Mouse (Mus musculus) CH12.LX (cell line): ENCODE data around the gene Prkar1b. TPM values are rescaled to one million over a fixed set of nuclear protein-coding genes. Genes with fewer than 3 reads are reported as not detected.

ENCODE experiments used
- DNase-seq: peaks from one replicate; pipeline ENCODE4 v3.0.0-alpha.2; 2013; ENCODE audit errors: extremely low read depth
- H3K27ac ChIP-seq: 2 replicates; pipeline ENCODE4 v1.5.1; 2012; ENCODE audit warnings: low read depth, mild to moderate bottlenecking, control low read depth, moderate library complexity; ENCODE audit not compliant: insufficient read depth
- H3K27me3 ChIP-seq: replicated peaks from 2 replicates; pipeline ENCODE3; 2012; ENCODE audit warnings: inconsistent platforms
- H3K36me3 ChIP-seq, 2 experiments: replicated peaks in 1 of 2; 2 replicates each; pipeline versions ENCODE3 to v1.6.1; 2012; ENCODE audit warnings: inconsistent platforms in 1 of 2, low read length in 1 of 2, mild to moderate bottlenecking in 1 of 2, mixed read lengths in 1 of 2, moderate library complexity in 1 of 2; ENCODE audit not compliant: control insufficient read depth in 1 of 2, insufficient read depth in 1 of 2
- H3K4me1 ChIP-seq, 2 experiments: 2 replicates each; pipeline ENCODE4 v1.6.1; 2012; ENCODE audit warnings: inconsistent platforms in 1 of 2, moderate library complexity in 1 of 2; ENCODE audit not compliant: insufficient read depth in 2 of 2, control insufficient read depth in 1 of 2
- H3K4me2 ChIP-seq: 2 replicates; pipeline ENCODE4 v1.6.1; 2012; ENCODE audit warnings: low read depth, mild to moderate bottlenecking, control low read depth; ENCODE audit not compliant: poor library complexity, insufficient read depth, severe bottlenecking
- H3K4me3 ChIP-seq, 3 experiments: fragments of 150-350 bp in 1 of 3; sonication (generic) in 1 of 3; replicated peaks in 1 of 3; 2 replicates each; pipeline versions ENCODE3 to v1.5.1; 2011 to 2012; ENCODE audit warnings: low read depth in 2 of 3, low read length in 2 of 3, mild to moderate bottlenecking in 2 of 3, moderate library complexity in 2 of 3, control low read depth in 1 of 3, improper control_type of control experiment in 1 of 3, inconsistent platforms in 1 of 3, mixed read lengths in 1 of 3; ENCODE audit not compliant: poor library complexity in 1 of 3
- H3K79me2 ChIP-seq: replicated peaks from 2 replicates; pipeline ENCODE4 v1.6.1; 2012; ENCODE audit warnings: mild to moderate bottlenecking, moderate library complexity; ENCODE audit not compliant: control insufficient read depth, poor library complexity, insufficient read depth, severe bottlenecking; ENCODE audit errors: extremely low read depth
- H3K9ac ChIP-seq: 2 replicates; pipeline ENCODE4 v1.6.1; 2012; ENCODE audit warnings: low read depth, mild to moderate bottlenecking, control low read depth, moderate library complexity; ENCODE audit not compliant: insufficient read depth
- H3K9me3 ChIP-seq: replicated peaks from 2 replicates; pipeline ENCODE3; 2012; ENCODE audit warnings: low read length, inconsistent platforms, mixed read lengths
- BHLHE40 ChIP-seq: IDR thresholded peaks from 2 replicates; pipeline ENCODE4 v1.6.1; 2011; ENCODE audit warnings: mild to moderate bottlenecking, low read depth, low read length, improper control_type of control experiment
- CHD1 ChIP-seq: IDR thresholded peaks from 2 replicates; pipeline ENCODE4 v1.6.1; 2012; ENCODE audit warnings: low read depth, low read length, improper control_type of control experiment, inconsistent platforms
- CTCF ChIP-seq, 2 experiments: IDR thresholded peaks in 1 of 2; conservative IDR thresholded peaks in 1 of 2; 2 replicates each; pipeline ENCODE4 v1.5.1; 2011 to 2012; ENCODE audit warnings: low read depth in 2 of 2, low read length in 2 of 2, improper control_type of control experiment in 1 of 2, inconsistent platforms in 1 of 2, mild to moderate bottlenecking in 1 of 2, moderate library complexity in 1 of 2
- E2F4 ChIP-seq: IDR thresholded peaks from 2 replicates; pipeline ENCODE4 v1.6.1; 2011; ENCODE audit warnings: low read depth, low read length, improper control_type of control experiment; ENCODE audit not compliant: insufficient replicate concordance
- ELF1 ChIP-seq: IDR thresholded peaks from 2 replicates; pipeline ENCODE4 v1.6.1; 2014; ENCODE audit warnings: low read depth, mild to moderate bottlenecking, inconsistent platforms, low read length, improper control_type of control experiment
- EP300 ChIP-seq: IDR thresholded peaks from 2 replicates; pipeline ENCODE4 v1.6.1; 2011; ENCODE audit warnings: low read length, improper control_type of control experiment
- ETS1 ChIP-seq: conservative IDR thresholded peaks from 2 replicates; pipeline ENCODE4 v1.6.1; 2012; ENCODE audit warnings: low read depth, mild to moderate bottlenecking, inconsistent platforms, low read length, improper control_type of control experiment, moderate library complexity
- GABPA ChIP-seq: IDR thresholded peaks from 2 replicates; pipeline ENCODE4 v1.6.1; 2012; ENCODE audit warnings: low read depth, low read length, improper control_type of control experiment, inconsistent platforms; ENCODE audit not compliant: insufficient replicate concordance
- HCFC1 ChIP-seq: IDR thresholded peaks from 2 replicates; pipeline ENCODE4 v1.6.1; 2012; ENCODE audit warnings: low read depth, mild to moderate bottlenecking, inconsistent platforms, low read length, improper control_type of control experiment
- JUN ChIP-seq: IDR thresholded peaks from 2 replicates; pipeline ENCODE4 v1.6.1; 2011; ENCODE audit warnings: low read depth, mild to moderate bottlenecking, low read length, improper control_type of control experiment, moderate library complexity; ENCODE audit not compliant: insufficient read depth
- MAFK ChIP-seq: IDR thresholded peaks from 2 replicates; pipeline ENCODE4 v1.6.1; 2011; ENCODE audit warnings: low read length, improper control_type of control experiment; ENCODE audit not compliant: insufficient replicate concordance
- MAX ChIP-seq: IDR thresholded peaks from 2 replicates; pipeline ENCODE4 v1.6.1; 2011; ENCODE audit warnings: low read length, improper control_type of control experiment
- MAZ ChIP-seq: IDR thresholded peaks from 2 replicates; pipeline ENCODE4 v1.6.1; 2012; ENCODE audit warnings: low read depth, mild to moderate bottlenecking, inconsistent platforms, low read length, improper control_type of control experiment, moderate library complexity
- MXI1 ChIP-seq: IDR thresholded peaks from 2 replicates; pipeline ENCODE4 v1.6.1; 2011; ENCODE audit warnings: mild to moderate bottlenecking, low read depth, low read length, improper control_type of control experiment
- NELFE ChIP-seq: IDR thresholded peaks from 2 replicates; pipeline ENCODE4 v1.6.1; 2011; ENCODE audit warnings: low read depth, low read length, improper control_type of control experiment
- NRF1 ChIP-seq: IDR thresholded peaks from 2 replicates; pipeline ENCODE4 v1.6.1; 2014; ENCODE audit warnings: low read depth, mild to moderate bottlenecking, inconsistent platforms, low read length, improper control_type of control experiment, moderate library complexity
- PAX5 ChIP-seq: IDR thresholded peaks from 2 replicates; pipeline ENCODE4 v1.6.1; 2012; ENCODE audit warnings: low read length, inconsistent platforms, mixed read lengths
- RCOR1 ChIP-seq: conservative IDR thresholded peaks from 2 replicates; pipeline ENCODE4 v1.6.1; 2012; ENCODE audit warnings: low read depth, mild to moderate bottlenecking, inconsistent platforms, low read length, improper control_type of control experiment
- SIN3A ChIP-seq: IDR thresholded peaks from 2 replicates; pipeline ENCODE4 v1.6.1; 2012; ENCODE audit warnings: low read length, improper control_type of control experiment, inconsistent platforms
- TCF12 ChIP-seq: IDR thresholded peaks from 2 replicates; pipeline ENCODE4 v1.6.1; 2014; ENCODE audit warnings: low read depth, mild to moderate bottlenecking, inconsistent platforms, low read length, improper control_type of control experiment
- UBTF ChIP-seq: IDR thresholded peaks from 2 replicates; pipeline ENCODE4 v1.6.1; 2012; ENCODE audit warnings: low read depth, mild to moderate bottlenecking, inconsistent platforms, low read length, improper control_type of control experiment, moderate library complexity
- USF2 ChIP-seq: conservative IDR thresholded peaks from 2 replicates; pipeline ENCODE4 v1.6.1; 2011; ENCODE audit warnings: low read depth, low read length, improper control_type of control experiment
- ZC3H11A ChIP-seq: IDR thresholded peaks from 2 replicates; pipeline ENCODE4 v1.6.1; 2012; ENCODE audit warnings: low read depth, mild to moderate bottlenecking, inconsistent platforms, low read length, improper control_type of control experiment
- ZKSCAN1 ChIP-seq: IDR thresholded peaks from 2 replicates; pipeline ENCODE4 v1.6.1; 2012; ENCODE audit warnings: low read depth, inconsistent platforms, low read length, improper control_type of control experiment, borderline replicate concordance
- ZMIZ1 ChIP-seq: IDR thresholded peaks from 2 replicates; pipeline ENCODE4 v1.6.1; 2012; ENCODE audit warnings: low read depth, mild to moderate bottlenecking, inconsistent platforms, low read length, improper control_type of control experiment
- ZNF384 ChIP-seq: IDR thresholded peaks from 2 replicates; pipeline ENCODE4 v1.6.1; 2012; ENCODE audit warnings: low read depth, low read length, improper control_type of control experiment, inconsistent platforms
- dilution Hi-C: fragments of 300-500 bp; cut with MboI; formaldehyde crosslinking; loops from 2 replicates; pipeline ENCODE4 v1.14.3; 2020; ENCODE audit warnings: low sequenced_read_pairs; ENCODE audit not compliant: extremely low pct_unique_long_range_greater_than_20kb, extremely low pct_ligation_motif_present
- in situ Hi-C: fragments of 300-500 bp; cut with MboI; formaldehyde crosslinking; loops from 3 replicates; pipeline ENCODE4 v1.14.3; 2019; ENCODE audit warnings: low sequenced_read_pairs, low pct_ligation_motif_present, low pct_unique_long_range_greater_than_20kb, mixed read lengths
- polyA plus RNA-seq: library from polyadenylated mRNA; unstranded; fragments of >175 nt; gene quantifications from 2 replicates; pipeline ENCODE4 v1.2.1, GENCODE M21; 2012; ENCODE audit warnings: low read depth; ENCODE audit not compliant: insufficient read length
- total RNA-seq, 2 experiments: library from RNA; depleted of rRNA; stranded (reverse); fragments of 300-350 nt in 1 of 2; fragments of >200 nt in 1 of 2; gene quantifications; 2 replicates each; pipeline ENCODE4 v1.2.3; 2012 to 2014

Prkar1b gene
- total and polyA plus RNA-seq, 3 experiments, result not detected

GRCm38 (mm10) chr5:139134501-139134900 is 15.3 kb downstream of the Prkar1b start:
- in situ Hi-C loops (no loop called here), dilution Hi-C loops (no loop called here)
- H3K27ac ChIP-seq, result no peak overlapping the region
- no peak overlapping the region for H3K9ac ChIP-seq
- no peak for DNase-seq
- no peaks in the 10 kb centered on the region for H3K27me3 ChIP-seq
- peaks cover 3% of the 10 kb centered on the region for H3K9me3 ChIP-seq
- no peaks in the 10 kb centered on the region for H3K36me3 ChIP-seq
- H3K79me2 ChIP-seq, result no peaks in the 10 kb centered on the region
- 0 out of 4 replicates have a peak, but pooled peaks cover 0 to 2% of the 10 kb centered on the region in 2 experiments for H3K4me1 ChIP-seq
- TF ChIP-seq MAX, result no peak
- TF ChIP-seq TCF12, result no peak
- no peak for TF ChIP-seq EP300
- TF ChIP-seq GABPA, result no peak
- no peak for TF ChIP-seq E2F4
- TF ChIP-seq MAFK, result no peak
- TF ChIP-seq ZNF384, result no peak
- no peak for TF ChIP-seq NRF1
- no peak for TF ChIP-seq USF2
- TF ChIP-seq, all 38 proteins: peak for 0
- Histone ChIP-seq H3K4me2 (no peak overlapping the region), H3K4me3 (no peak overlapping the region)

GRCm38 (mm10) chr5:139130351-139130750 is 19.4 kb downstream of the Prkar1b start:
- Histone ChIP-seq H3K9ac (no peak overlapping the region), H3K4me1 (no peaks in the 10 kb centered on the region), H3K4me2 (no peak overlapping the region), H3K79me2 (no peaks in the 10 kb centered on the region), H3K27ac (no peak overlapping the region), H3K9me3 (no peaks in the 10 kb centered on the region), H3K36me3 (no peaks in the 10 kb centered on the region), H3K4me3 (no peak overlapping the region), H3K27me3 (no peaks in the 10 kb centered on the region)
- DNase-seq, result no peak
- dilution Hi-C loops (no loop called here), in situ Hi-C loops (no loop called here)
- no peak for TF ChIP-seq CTCF (conservative IDR thresholded peaks at IDR 0.05 in 1 of 2, IDR thresholded peaks at IDR 0.05 in 1 of 2; ENCODE audit: low read depth in 2 of 2, low read length in 2 of 2)

GRCm38 (mm10) chr5:139129572-139130151 is 20.1 kb downstream of the Prkar1b start:
- TF ChIP-seq NRF1, result no peak
- TF ChIP-seq ELF1, result no peak
- no peak for TF ChIP-seq ETS1
- no peak for TF ChIP-seq NELFE
- no peak for TF ChIP-seq MXI1
- no peak for TF ChIP-seq MAZ
- TF ChIP-seq ZC3H11A, result no peak
- TF ChIP-seq ZMIZ1, result no peak
- TF ChIP-seq CHD1, result no peak
- TF ChIP-seq ZKSCAN1, result no peak
- TF ChIP-seq SIN3A, result no peak
- no peak for TF ChIP-seq PAX5
- TF ChIP-seq UBTF, result no peak
- TF ChIP-seq HCFC1, result no peak
- no peak for TF ChIP-seq BHLHE40
- TF ChIP-seq USF2, result no peak
- no peak for TF ChIP-seq CTCF (conservative IDR thresholded peaks at IDR 0.05 in 1 of 2, IDR thresholded peaks at IDR 0.05 in 1 of 2; ENCODE audit: low read depth in 2 of 2, low read length in 2 of 2)
- no peak for TF ChIP-seq RCOR1
- TF ChIP-seq JUN, result no peak
- dilution Hi-C loops, result no loop called here
- Histone ChIP-seq H3K4me3 (no peak overlapping the region), H3K27me3 (no peaks in the 10 kb centered on the region), H3K36me3 (no peaks in the 10 kb centered on the region), H3K9me3 (no peaks in the 10 kb centered on the region), H3K9ac (no peak overlapping the region), H3K4me1 (no peaks in the 10 kb centered on the region), H3K79me2 (no peaks in the 10 kb centered on the region), H3K27ac (no peak overlapping the region), H3K4me2 (no peak overlapping the region)
- in situ Hi-C loops, result no loop called here
- no peak for DNase-seq
